Mouse (Mus musculus): ENCODE measurements around the gene Kmt2c. TPM values are rescaled to one million over a fixed set of nuclear protein-coding genes. Genes with fewer than 3 reads are reported as not detected.
"Not testable (repeated sequence)": the region's sequence is repeated elsewhere in the genome, so short reads cannot be mapped to it uniquely, and the experiment has no call there.

Kmt2c gene
- polyA plus RNA-seq, 1 experiment from 2014 or later, result 5.8 TPM

- H3K27me3 ChIP-seq, result peaks cover 30% of the 10 kb centered on the region
- not testable (repeated sequence) for H3K9me3 ChIP-seq (replicated peaks); H3K27ac ChIP-seq (replicated peaks); H3K4me3 ChIP-seq (replicated peaks); H3K9ac ChIP-seq; H3K4me1 ChIP-seq (replicated peaks); ATAC-seq (ENCODE audit: insufficient read depth); H3K36me3 ChIP-seq (replicated peaks); H3K4me2 ChIP-seq
- 61% methylated on average over 1 of the region's 1 CpGs for WGBS (ENCODE audit: insufficient replicate concordance)
These were observed 274.2 kb downstream of the Kmt2c start for GRCm38 (mm10) chr5:25224377-25224776.

GRCm38 (mm10) chr5:25222752-25223702, 275.6 kb downstream of the Kmt2c start, which contains the start of gene E130116L18Rik:
E130116L18Rik (minus strand) TSS chr5:25223153.
- peak; percentile 87 for ATAC-seq (ENCODE audit: insufficient read depth)
- 2% methylated on average over 72 of the region's 72 CpGs for WGBS (ENCODE audit: insufficient replicate concordance)
- H3K27ac ChIP-seq (replicated peaks), result peak within 1 kb of the TSS; percentile 61; the same call in 1 of the 2 replicates
- peak within 1 kb of the TSS; percentile 71 for H3K4me2 ChIP-seq
- peaks cover 30% of the 10 kb centered on the region for H3K27me3 ChIP-seq
- no peaks in the 10 kb centered on the region for H3K9me3 ChIP-seq (replicated peaks)
- peak within 1 kb of the TSS; percentile 62 for H3K4me3 ChIP-seq (replicated peaks)
- H3K9ac ChIP-seq, result peak within 1 kb of the TSS; percentile 54
- H3K4me1 ChIP-seq (replicated peaks), result 0 out of 2 replicates have a peak, but pooled peaks cover 4% of the 10 kb centered on the region
- H3K36me3 ChIP-seq (replicated peaks), result no peaks in the 10 kb centered on the region

Other genes starting within 250 kb of the Kmt2c start
- 0.06 TPM in 1 of 2 replicates, not detected in the other for gene Cct8l1, start 17.3 kb upstream of the Kmt2c start, polyA plus RNA-seq (2015; fragmentation: Nextera tagmentation; extraction: Ambion mirVana)
- 3.3 and 3.8 TPM in 2 replicates for gene Xrcc2, start 207.0 kb upstream of the Kmt2c start, polyA plus RNA-seq (2015; fragmentation: Nextera tagmentation; extraction: Ambion mirVana)

Data from liver, embryonic 15.5 days (tissue).